Mouse (Mus musculus) erythroblast, embryonic 14.5 days (primary cell): ENCODE data around the gene Clip2.

Experiments used
- GATA1 ChIP-seq: IDR thresholded peaks from 2 replicates; pipeline ENCODE4 v1.6.1; 2012; ENCODE audit warnings: low read length, inconsistent platforms, mixed read lengths
- TAL1 ChIP-seq: IDR thresholded peaks from 3 replicates; pipeline ENCODE4 v1.6.1; 2012; ENCODE audit warnings: low read length, inconsistent platforms, mixed read lengths

- TF ChIP-seq GATA1 (no peak), TAL1 (no peak)
Measured at GRCm38 (mm10) chr5:134541640-134542039, 10.6 kb downstream of the Clip2 start.
